Mouse (Mus musculus) right cerebral cortex, postnatal 14 days (tissue): ENCODE data around the gene Rrp9.
A peak's percentile ranks its signal among the peaks of the same experiment; 100 is the strongest.
"Not testable (repeated sequence)": the region's sequence is repeated elsewhere in the genome, so short reads cannot be mapped to it uniquely, and the experiment has no call there.

Experiments
- DNase-seq: peaks from one replicate; pipeline ENCODE4 v3.0.0; 2022

The Rrp9 gene

GRCm38 (mm10) chr9:106476002-106476923 lies 500 bp downstream of the Rrp9 start:
- peak; percentile 23 for DNase-seq

- peak; percentile 98 for DNase-seq
Measured at GRCm38 (mm10) chr9:106476924-106477484, 1.2 kb downstream of the Rrp9 start, which contains the start of gene Parp3. Parp3 (minus strand) TSS chr9:106476949.

GRCm38 (mm10) chr9:106477649-106478048 lies 1.9 kb downstream of the Rrp9 start:
- DNase-seq: peak; percentile 2

DNA sequence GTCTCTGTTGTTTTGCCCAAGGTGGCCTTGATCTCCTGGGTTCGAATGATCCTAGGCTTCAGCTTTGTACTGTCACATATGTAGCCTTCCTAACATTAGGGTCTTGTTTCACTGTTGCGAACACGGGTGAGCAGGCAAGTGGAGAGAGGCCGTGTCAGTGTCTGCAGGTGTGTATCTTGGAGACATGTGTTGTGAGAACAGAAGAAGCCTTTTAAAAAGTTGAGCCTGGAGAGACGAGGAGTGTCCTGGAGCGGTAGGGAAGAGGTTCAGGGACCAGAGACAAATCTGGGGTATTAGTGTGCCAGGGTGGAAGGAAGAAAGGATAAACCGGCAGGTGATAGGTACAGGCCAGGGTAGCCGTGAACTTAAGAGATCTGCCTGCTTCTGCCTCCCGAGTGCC lies 2.3 kb downstream of the Rrp9 start:
- DNase-seq: no peak

DNA sequence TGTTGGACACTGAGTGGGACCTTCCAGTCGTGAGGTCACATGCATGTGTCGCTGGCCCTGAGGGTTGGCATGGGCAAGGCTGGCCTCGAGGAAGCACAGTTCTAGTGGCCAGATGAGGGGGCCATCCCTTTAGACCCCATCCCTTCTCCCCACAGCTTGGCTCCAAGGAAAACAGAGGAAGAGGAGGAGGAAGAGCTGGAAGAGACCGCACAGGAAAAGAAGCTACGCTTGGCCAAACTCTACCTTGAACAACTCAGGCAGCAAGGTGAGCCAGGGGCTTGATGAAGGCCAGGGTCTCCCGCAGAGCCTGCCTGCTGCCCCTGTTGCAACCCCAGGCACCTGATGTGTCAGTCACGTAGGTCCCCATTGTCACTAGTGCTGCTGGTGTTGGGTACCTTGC lies 4.8 kb downstream of the Rrp9 start:
- DNase-seq: no peak

DNA sequence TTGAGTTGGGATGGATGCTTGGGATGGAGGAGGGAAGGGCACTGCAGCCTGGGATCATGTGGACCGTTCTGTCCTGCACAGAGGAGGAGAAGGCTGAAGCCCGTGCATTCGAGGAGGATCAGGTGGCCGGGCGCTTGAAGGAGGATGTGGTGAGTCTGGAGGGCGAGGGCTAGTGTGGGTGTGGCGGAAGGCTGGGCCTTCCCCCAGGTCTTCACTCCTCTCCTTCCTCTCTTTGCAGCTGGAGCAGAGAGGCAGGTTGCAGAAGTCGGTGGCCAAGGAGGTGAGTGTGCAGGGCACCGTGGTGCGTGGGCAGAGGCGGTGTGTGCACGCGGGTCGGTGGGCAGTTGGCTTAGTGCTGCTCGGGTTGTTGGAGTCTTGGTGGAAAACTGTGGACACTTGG lies 5.3 kb downstream of the Rrp9 start:
- no peak for DNase-seq

GRCm38 (mm10) chr9:106481676-106482075 lies 5.9 kb downstream of the Rrp9 start:
- no peak for DNase-seq

GRCm38 (mm10) chr9:106482578-106483115 lies 6.9 kb downstream of the Rrp9 start:
- no peak for DNase-seq

DNA sequence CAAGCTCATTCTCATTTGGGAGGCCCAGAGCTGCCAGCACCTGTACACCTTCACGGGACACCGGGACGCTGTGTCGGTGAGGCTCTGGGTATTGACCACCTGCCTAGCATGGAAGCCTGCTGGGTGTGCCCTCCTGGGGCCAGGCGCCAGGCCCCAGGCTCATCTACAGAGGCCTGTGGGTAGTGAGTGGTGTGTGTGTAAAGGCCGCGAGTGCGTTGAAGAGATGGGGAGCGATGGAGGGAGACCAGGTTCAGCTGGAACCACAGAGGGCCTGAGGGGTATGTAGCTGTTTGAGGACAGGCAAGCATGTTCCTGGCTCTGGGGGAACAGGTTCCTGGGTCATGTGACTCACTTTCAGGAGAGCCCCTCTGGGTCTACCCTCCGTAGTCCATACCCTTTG lies 7.4 kb downstream of the Rrp9 start:
- DNase-seq: no peak

DNA sequence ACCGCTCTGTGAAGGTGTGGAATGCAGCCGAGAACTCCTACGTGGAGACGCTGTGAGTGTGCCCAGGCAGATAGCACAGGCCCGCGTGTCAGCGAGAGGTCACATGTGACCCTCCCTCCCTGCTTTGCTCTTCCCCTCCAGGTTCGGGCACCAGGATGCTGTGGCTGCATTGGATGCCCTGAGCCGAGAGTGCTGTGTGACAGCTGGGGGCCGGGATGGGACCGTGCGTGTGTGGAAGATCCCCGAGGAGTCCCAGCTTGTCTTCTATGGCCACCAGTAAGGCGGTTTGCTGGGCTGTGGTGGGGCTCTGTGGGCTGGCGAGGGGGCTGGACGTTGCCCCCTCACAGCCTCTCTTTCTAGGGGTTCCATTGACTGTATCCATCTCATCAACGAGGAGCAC lies 7.8 kb downstream of the Rrp9 start:
- DNase-seq: no peak

DNA sequence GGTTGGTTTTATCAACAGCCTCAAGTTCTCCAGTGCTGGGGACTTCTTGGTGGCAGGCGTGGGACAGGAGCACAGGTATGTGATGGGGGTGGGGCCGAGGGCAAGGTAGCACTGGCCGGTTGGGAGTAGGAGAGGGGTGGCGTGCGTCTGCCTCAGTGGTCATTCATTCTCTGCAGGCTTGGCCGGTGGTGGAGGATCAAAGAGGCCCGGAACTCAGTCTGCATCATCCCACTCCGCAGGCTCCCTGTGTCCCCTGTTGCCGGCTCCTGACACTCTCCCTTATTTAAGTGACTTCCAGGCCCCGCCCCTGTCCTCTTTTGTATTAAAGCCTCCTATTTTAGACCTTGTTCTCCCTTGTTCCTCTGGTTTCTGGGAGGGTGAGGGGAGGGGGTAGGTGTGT lies 9.3 kb downstream of the Rrp9 start:
- DNase-seq: no peak

DNA sequence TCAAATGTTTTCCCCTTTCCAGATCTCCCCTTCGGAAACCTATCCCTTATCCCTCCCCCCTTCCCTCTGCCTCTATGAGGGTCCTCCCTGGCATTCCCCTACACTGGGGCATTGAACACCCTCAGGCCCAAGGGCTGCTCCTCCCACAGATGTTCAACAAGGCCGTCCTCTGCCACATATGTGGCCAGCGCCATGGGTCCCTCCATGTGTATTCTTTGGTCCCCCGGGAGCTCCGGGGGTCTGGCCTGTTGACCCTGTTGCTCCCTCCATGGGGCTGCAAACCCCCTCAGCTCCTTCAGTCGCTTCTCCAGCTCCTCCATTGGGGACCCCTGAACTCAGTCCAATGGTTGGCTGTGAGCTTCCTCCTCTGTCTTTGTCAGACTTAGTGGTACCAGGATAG lies 11.8 kb downstream of the Rrp9 start:
- DNase-seq: not testable (repeated sequence)

DNA sequence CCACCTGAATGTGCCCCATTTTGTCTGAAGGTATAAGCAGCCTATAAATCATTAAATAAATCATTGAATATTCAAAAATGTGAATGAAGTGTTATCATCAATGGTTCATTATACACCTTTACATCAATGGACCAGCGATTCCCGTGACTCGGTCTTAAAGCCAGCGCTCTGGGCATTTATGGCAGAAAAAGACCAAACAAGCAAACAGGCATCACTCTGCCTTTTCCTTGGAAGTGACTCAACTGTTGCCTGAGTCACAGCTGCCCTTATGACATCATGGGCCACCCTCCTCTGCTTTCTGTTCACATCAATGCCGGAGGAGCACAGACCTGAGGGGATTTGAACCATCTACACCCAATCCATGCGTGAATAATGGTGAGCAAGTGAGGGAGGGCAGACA lies 23.9 kb downstream of the Rrp9 start, which contains the start of gene Iqcf1:
Gene Iqcf1, plus strand, starts transcription at position 301 of the 400 bp plus-strand sequence.
- DNase-seq: no peak

- no peak for DNase-seq
Measured at GRCm38 (mm10) chr9:106501846-106502245, 26.1 kb downstream of the Rrp9 start.

DNA sequence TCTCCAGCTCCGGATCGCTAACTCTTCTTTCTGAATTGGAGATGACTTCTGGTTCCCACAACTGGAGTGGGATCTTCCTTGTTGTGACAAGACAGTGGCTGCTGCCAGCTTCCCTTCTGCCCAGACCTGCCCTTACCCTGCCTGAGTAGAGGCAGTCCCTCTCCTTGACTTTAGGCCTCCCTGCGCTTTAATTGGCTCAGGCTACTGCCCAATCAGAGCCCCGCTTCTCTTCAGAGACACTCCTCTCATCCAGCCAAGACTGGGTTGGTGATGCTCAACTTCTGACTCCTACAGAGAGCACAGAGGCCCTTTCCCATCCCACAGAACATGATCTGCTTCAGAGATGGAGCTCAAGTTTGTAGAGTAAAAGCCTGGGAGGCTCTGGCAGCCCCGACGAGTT lies 28.5 kb downstream of the Rrp9 start:
- no peak for DNase-seq

GRCm38 (mm10) chr9:106509356-106509755 lies 33.6 kb downstream of the Rrp9 start:
- no peak for DNase-seq

- no peak for DNase-seq
Measured at GRCm38 (mm10) chr9:106512729-106513450, 37.1 kb downstream of the Rrp9 start.

DNA sequence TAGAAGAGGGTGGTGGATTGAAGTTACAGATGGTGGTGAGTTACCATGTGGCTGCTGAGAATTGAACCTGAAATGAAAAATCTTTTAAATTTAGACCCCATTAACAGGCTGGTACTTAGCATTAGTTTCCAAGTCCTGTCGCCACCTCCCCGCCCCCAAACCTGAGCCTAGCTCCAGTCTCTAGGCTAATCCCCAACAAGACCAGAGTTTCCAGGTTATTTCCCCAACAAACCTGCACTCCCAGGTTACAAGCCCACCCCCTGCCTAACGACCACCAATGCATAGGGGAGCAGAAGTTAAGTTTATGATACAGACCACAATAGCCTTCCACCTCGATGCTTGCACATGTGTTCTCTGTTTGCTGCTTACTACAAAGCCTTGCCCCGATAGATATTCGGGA lies 37.8 kb downstream of the Rrp9 start:
- no peak for DNase-seq

DNA sequence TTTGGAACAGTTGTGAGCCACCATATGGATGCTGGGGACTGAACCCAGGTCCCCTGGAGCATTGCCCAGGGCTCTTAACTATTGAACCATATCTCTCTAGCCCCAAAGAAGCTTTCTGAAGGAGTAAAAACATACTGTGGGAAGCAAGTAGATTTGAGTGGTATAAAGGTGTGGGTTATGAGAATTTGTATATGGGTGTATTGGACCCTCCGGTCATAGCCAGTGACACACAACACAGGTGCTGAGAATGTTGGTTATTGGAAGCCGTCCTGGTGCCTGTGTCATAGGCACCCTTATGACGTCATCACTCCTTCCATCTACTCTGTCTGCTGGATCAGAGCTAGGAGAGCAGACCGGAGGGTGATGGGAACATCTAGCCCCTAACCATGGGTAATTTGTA lies 38.5 kb downstream of the Rrp9 start, which contains the start of gene Iqcf5:
Gene Iqcf5, plus strand, starts transcription at position 301 of the 400 bp plus-strand sequence.
- DNase-seq: no peak

GRCm38 (mm10) chr9:106519433-106519832 lies 43.7 kb downstream of the Rrp9 start:
- no peak for DNase-seq

- no peak for DNase-seq
Measured at GRCm38 (mm10) chr9:106519909-106520308, 44.1 kb downstream of the Rrp9 start.

- DNase-seq: no peak
Measured at GRCm38 (mm10) chr9:106531833-106532232, 56.1 kb downstream of the Rrp9 start.

GRCm38 (mm10) chr9:106534296-106534695 lies 58.5 kb downstream of the Rrp9 start:
- no peak for DNase-seq
